Mouse (Mus musculus) forebrain, embryonic 14.5 days (tissue): ENCODE data around the gene Fam117a. TPM values are rescaled to one million over a fixed set of nuclear protein-coding genes. Genes with fewer than 3 reads are reported as not detected.

Experiments
- ATAC-seq: fragments of 200-750 bp; cut with Nextera tagmentation; 2 replicates; pipeline ENCODE4 v1.8.0; 2017; ENCODE audit warnings: mild to moderate bottlenecking, moderate library complexity
- DNase-seq: peaks from one replicate; pipeline ENCODE4 v3.0.0-alpha.2; 2015; ENCODE audit warnings: low spot score
- H3K27ac ChIP-seq: fragments of 300-500 bp; sonication (generic); 2 replicates; pipeline ENCODE4 v1.5.1; 2014; ENCODE audit warnings: low read depth, mild to moderate bottlenecking, control low read depth, low read length, moderate library complexity
- H3K27me3 ChIP-seq: fragments of 300-500 bp; sonication (generic); replicated peaks from 2 replicates; pipeline ENCODE4 v1.6.1; 2014; ENCODE audit warnings: low read length, control low read depth, mixed read lengths; ENCODE audit not compliant: control insufficient read depth, insufficient read depth
- H3K36me3 ChIP-seq: fragments of 300-500 bp; sonication (generic); 2 replicates; pipeline ENCODE4 v1.6.1; 2014; ENCODE audit warnings: low read length, control low read depth; ENCODE audit not compliant: control insufficient read depth, insufficient read depth
- H3K4me1 ChIP-seq: fragments of 300-500 bp; sonication (generic); 2 replicates; pipeline ENCODE4 v1.6.1; 2014; ENCODE audit warnings: antibody characterized with exemption, low read length, control low read depth; ENCODE audit not compliant: control insufficient read depth, insufficient read depth
- H3K4me2 ChIP-seq: fragments of 300-500 bp; sonication (generic); 2 replicates; pipeline ENCODE4 v1.6.1; 2014; ENCODE audit warnings: mild to moderate bottlenecking, control low read depth, low read length
- H3K4me3 ChIP-seq: fragments of 300-500 bp; sonication (generic); 2 replicates; pipeline ENCODE4 v1.5.1; 2014; ENCODE audit warnings: low read depth, low read length, control low read depth
- H3K9ac ChIP-seq: fragments of 300-500 bp; sonication (generic); 2 replicates; pipeline ENCODE4 v1.6.1; 2014; ENCODE audit warnings: mild to moderate bottlenecking, low read length, control low read depth, moderate library complexity
- H3K9me3 ChIP-seq: fragments of 300-500 bp; sonication (generic); replicated peaks from 2 replicates; pipeline ENCODE4 v1.6.1; 2016; ENCODE audit warnings: low read length, control low read depth, mixed read lengths; ENCODE audit not compliant: control insufficient read depth
- WGBS: fragments of 180-500 bp; shearing (Covaris S2); extraction: QIAGEN DNeasy Blood & Tissue Kit; methylation state at CpG from one replicate; pipeline ENCODE4 v1.1.7; 2014; 5-methylcytosine and 5-hydroxymethylcytosine counted together
- polyA plus RNA-seq: library from polyadenylated mRNA; unstranded; fragments of >200 nt; fragmentation: Nextera tagmentation; extraction: Ambion mirVana; gene quantifications from 2 replicates; pipeline ENCODE4 v1.2.1, GENCODE M21; 2014

Gene Fam117a
- polyA plus RNA-seq, 1 experiment from 2014 or later, result 3.3 TPM

GRCm38 (mm10) chr11:95365596-95365995 lies 28.8 kb downstream of the Fam117a start:
- no peak overlapping the region for H3K4me3 ChIP-seq
- H3K9ac ChIP-seq, result no peak overlapping the region
- ATAC-seq (no peak), DNase-seq (peak; percentile 8)
- no peaks in the 10 kb centered on the region for H3K4me1 ChIP-seq
- no peaks in the 10 kb centered on the region for H3K9me3 ChIP-seq
- no peak overlapping the region for H3K4me2 ChIP-seq
- 84% methylated on average over 10 of the region's 10 CpGs for WGBS
- no peaks in the 10 kb centered on the region for H3K36me3 ChIP-seq
- H3K27me3 ChIP-seq, result no peaks in the 10 kb centered on the region
- no peak overlapping the region for H3K27ac ChIP-seq

GRCm38 (mm10) chr11:95366280-95366897 lies 29.6 kb downstream of the Fam117a start:
- H3K4me3 ChIP-seq, result no peak overlapping the region
- H3K4me1 ChIP-seq, result no peaks in the 10 kb centered on the region
- no peaks in the 10 kb centered on the region for H3K27me3 ChIP-seq
- 77% methylated on average over 6 of the region's 6 CpGs for WGBS
- no peaks in the 10 kb centered on the region for H3K36me3 ChIP-seq
- ATAC-seq, result no peak
- no peak overlapping the region for H3K9ac ChIP-seq
- DNase-seq, result peak; percentile 47
- no peak overlapping the region for H3K27ac ChIP-seq
- no peak overlapping the region for H3K4me2 ChIP-seq
- no peaks in the 10 kb centered on the region for H3K9me3 ChIP-seq

GRCm38 (mm10) chr11:95367011-95367735 lies 30.4 kb downstream of the Fam117a start:
- Histone ChIP-seq H3K9ac (no peak overlapping the region), H3K4me1 (no peaks in the 10 kb centered on the region), H3K4me3 (no peak overlapping the region), H3K4me2 (no peak overlapping the region), H3K27me3 (no peaks in the 10 kb centered on the region), H3K9me3 (no peaks in the 10 kb centered on the region), H3K36me3 (no peaks in the 10 kb centered on the region), H3K27ac (no peak overlapping the region)
- 87% methylated on average over 8 of the region's 8 CpGs for WGBS
- DNase-seq, result no peak
- no peak for ATAC-seq

GRCm38 (mm10) chr11:95368231-95368823 lies 31.5 kb downstream of the Fam117a start:
- H3K27me3 ChIP-seq, result no peaks in the 10 kb centered on the region
- WGBS, result 87% methylated on average over 8 of the region's 8 CpGs
- DNase-seq, result no peak
- H3K4me1 ChIP-seq, result no peaks in the 10 kb centered on the region
- H3K27ac ChIP-seq, result no peak overlapping the region
- no peak for ATAC-seq
- H3K4me2 ChIP-seq, result no peak overlapping the region
- no peak overlapping the region for H3K9ac ChIP-seq
- no peak overlapping the region for H3K4me3 ChIP-seq
- H3K9me3 ChIP-seq, result no peaks in the 10 kb centered on the region
- H3K36me3 ChIP-seq, result no peaks in the 10 kb centered on the region

GRCm38 (mm10) chr11:95368871-95369270 lies 32.1 kb downstream of the Fam117a start:
- DNase-seq (no peak), ATAC-seq (no peak)
- no peaks in the 10 kb centered on the region for H3K27me3 ChIP-seq
- no peaks in the 10 kb centered on the region for H3K9me3 ChIP-seq
- no peak overlapping the region for H3K4me2 ChIP-seq
- no peaks in the 10 kb centered on the region for H3K36me3 ChIP-seq
- no peak overlapping the region for H3K4me3 ChIP-seq
- H3K4me1 ChIP-seq, result no peaks in the 10 kb centered on the region
- no peak overlapping the region for H3K27ac ChIP-seq
- no peak overlapping the region for H3K9ac ChIP-seq
- 95% methylated on average over 4 of the region's 4 CpGs for WGBS

GRCm38 (mm10) chr11:95369964-95370890 lies 33.4 kb downstream of the Fam117a start:
- Histone ChIP-seq H3K27ac (no peak overlapping the region), H3K9me3 (no peaks in the 10 kb centered on the region), H3K27me3 (no peaks in the 10 kb centered on the region), H3K4me3 (no peak overlapping the region), H3K9ac (no peak overlapping the region), H3K4me1 (no peaks in the 10 kb centered on the region), H3K36me3 (no peaks in the 10 kb centered on the region), H3K4me2 (no peak overlapping the region)
- WGBS, result 74% methylated on average over 15 of the region's 15 CpGs
- DNase-seq (peak; percentile 23), ATAC-seq (no peak)

GRCm38 (mm10) chr11:95371182-95371581 lies 34.4 kb downstream of the Fam117a start:
- H3K4me2 ChIP-seq, result no peak overlapping the region
- no peaks in the 10 kb centered on the region for H3K36me3 ChIP-seq
- no peak overlapping the region for H3K4me3 ChIP-seq
- H3K27ac ChIP-seq, result no peak overlapping the region
- no peaks in the 10 kb centered on the region for H3K4me1 ChIP-seq
- H3K27me3 ChIP-seq, result no peaks in the 10 kb centered on the region
- no peaks in the 10 kb centered on the region for H3K9me3 ChIP-seq
- no peak overlapping the region for H3K9ac ChIP-seq
- DNase-seq (no peak), ATAC-seq (no peak)
- WGBS, result 97% methylated on average over 7 of the region's 7 CpGs

- 85% methylated on average over 9 of the region's 9 CpGs for WGBS
- DNase-seq, result no peak
- H3K9ac ChIP-seq, result no peak overlapping the region
- no peak overlapping the region for H3K4me2 ChIP-seq
- H3K27ac ChIP-seq, result no peak overlapping the region
- H3K9me3 ChIP-seq, result no peaks in the 10 kb centered on the region
- no peak overlapping the region for H3K4me3 ChIP-seq
- H3K4me1 ChIP-seq, result no peaks in the 10 kb centered on the region
- H3K27me3 ChIP-seq, result no peaks in the 10 kb centered on the region
- H3K36me3 ChIP-seq, result no peaks in the 10 kb centered on the region
- ATAC-seq, result no peak
Observed at GRCm38 (mm10) chr11:95378926-95379325, 42.1 kb downstream of the Fam117a start.
